Mouse (Mus musculus): ENCODE results near the gene Alyref. TPM values are rescaled to one million over a fixed set of nuclear protein-coding genes. Genes with fewer than 3 reads are reported as not detected.
"Not testable (repeated sequence)": the region's sequence is repeated elsewhere in the genome, so short reads cannot be mapped to it uniquely, and the experiment has no call there.

The Alyref gene
- total RNA-seq, 2 experiments from 2014 or later = 36.0 to 44.7 TPM

DNA sequence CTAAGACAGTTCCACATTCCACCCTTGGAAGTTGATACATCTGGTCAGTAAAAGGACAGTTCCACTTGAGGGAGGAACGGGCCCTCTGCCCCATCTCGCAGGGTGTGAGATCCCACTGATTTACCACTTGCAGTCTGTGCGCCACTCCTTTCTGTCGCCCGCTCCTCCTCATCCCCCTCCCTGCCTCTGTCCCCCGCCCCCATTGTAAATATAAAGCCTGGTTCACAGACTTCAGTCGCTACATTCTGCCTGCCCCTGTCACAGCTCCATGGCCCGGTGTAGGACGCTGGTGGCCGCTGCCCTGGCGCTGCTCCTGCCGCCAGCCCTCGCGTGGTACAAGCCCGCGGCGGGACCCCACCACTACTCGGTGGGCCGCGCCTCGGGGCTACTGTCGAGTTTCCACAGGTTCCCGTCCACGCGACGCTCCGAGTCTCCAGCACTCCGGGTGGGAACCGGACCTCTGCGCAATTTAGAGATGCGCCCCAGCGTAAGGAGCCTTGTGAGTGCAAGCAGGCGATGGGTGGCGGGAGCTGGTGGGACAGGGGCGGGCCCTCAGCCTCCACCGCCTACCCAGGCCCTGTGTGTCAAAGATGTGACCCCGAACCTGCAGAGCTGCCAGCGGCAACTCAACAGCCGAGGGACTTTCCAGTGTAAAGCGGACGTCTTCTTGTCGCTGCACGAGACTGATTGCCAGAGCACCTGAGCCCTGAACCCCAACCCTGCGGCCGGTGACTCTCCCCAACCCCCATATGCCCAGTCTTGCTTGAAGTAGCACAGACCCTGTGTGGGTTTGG lies 10.3 kb upstream of the Alyref start, which contains the start of gene Npb:
TSS of gene Npb (plus strand) at position 237 of the 794 bp plus-strand sequence.
- DNase-seq = no peak
- Histone ChIP-seq H3K4me3 (no peak within 1 kb of the TSS), H3K27ac (no peak within 1 kb of the TSS)
- TF ChIP-seq CTCF (IDR thresholded peaks at IDR 0.05) = no peak
- intact Hi-C loops (cut with DNase I) = no loop called here

DNA sequence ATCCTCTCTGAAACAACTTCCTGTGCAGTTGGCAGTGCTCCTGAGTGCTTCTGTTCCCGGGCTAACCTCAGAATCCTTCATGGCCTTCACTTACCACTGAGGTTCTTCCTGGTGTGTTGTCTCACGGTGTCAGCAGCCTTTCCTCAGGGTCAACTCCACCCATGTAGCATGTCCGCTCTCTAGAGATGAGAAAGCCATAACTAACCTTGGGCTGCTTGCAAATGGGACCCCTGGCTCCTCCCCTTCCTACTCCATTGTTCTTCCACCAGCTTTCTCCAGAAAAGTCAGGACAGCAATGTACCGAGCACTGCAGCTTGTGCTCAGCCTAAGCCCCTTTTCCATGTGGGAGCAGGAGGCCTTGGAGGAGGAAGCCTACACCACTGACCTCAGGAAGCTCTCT lies 8.6 kb upstream of the Alyref start:
- no peak for DNase-seq
- no peak overlapping the region for H3K4me3 ChIP-seq
- H3K27ac ChIP-seq = no peak overlapping the region
- no peak for TF ChIP-seq CTCF (IDR thresholded peaks at IDR 0.05)
- intact Hi-C loops (cut with DNase I) = no loop called here

DNA sequence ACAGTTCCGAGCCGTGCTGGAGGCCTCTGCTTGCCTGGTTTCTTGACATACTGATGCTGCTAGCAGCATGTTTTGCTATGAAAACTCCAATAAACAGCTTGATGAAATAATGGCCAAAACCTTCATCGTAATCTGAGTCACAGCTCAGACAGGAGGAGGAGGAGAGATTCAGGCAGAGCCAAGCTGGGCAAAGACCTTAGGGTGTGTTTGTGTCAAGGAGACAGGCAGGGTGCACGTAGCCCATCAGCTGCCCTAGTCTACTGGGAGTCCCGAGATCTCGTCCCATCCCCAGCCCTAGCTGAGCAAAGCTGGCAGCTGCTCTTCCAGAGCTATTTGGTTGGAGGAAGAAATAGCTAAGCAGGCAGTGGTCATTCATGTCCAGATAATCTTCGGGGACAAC lies 7.5 kb upstream of the Alyref start:
- no peak for TF ChIP-seq CTCF (IDR thresholded peaks at IDR 0.05)
- H3K4me3 ChIP-seq = no peak overlapping the region
- no peak for DNase-seq
- intact Hi-C loops (cut with DNase I) = no loop called here
- no peak overlapping the region for H3K27ac ChIP-seq

DNA sequence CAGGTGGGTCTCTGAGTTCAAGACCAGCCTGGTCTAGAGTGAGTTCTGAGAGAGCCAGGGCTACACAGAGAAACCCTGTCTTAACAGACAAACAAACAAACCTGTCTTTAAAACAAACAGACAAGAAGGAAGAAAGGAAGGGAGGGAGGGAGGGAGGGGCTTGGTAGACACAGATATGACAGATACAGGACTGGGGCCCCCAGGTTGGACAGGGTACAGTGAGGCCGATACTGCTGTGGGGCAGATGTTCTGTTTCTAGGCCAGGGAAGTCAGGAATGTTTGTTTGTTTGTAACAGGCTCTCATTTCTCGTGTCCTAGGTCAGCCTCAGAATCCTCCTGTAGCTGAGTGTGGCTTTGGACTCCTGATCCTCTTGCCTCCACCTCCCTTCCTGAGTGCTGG lies 5.4 kb upstream of the Alyref start:
- no peak overlapping the region for H3K27ac ChIP-seq
- TF ChIP-seq CTCF (IDR thresholded peaks at IDR 0.05) = no peak
- intact Hi-C loops (cut with DNase I) = no loop called here
- no peak overlapping the region for H3K4me3 ChIP-seq
- no peak for DNase-seq

DNA sequence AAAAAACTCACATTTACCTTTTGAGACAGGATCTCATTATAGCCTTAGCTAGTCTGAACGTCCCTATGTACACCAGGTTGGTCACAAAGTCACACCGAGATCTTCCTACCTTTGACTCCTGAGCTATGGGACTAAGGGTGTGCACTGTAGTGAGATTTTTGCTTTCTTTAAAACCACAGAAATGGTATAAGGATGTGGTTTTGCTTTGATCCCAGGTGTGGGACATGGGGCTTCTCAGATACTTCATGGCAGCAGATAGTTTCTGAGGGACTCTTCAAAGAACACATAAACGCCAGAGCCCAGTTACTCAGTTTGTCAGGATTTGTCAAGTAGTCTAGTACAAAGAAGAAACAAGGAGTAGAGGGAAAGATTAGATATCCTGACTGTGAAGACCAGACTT lies 2.6 kb upstream of the Alyref start:
- no peak for DNase-seq
- no peak overlapping the region for H3K4me3 ChIP-seq
- intact Hi-C loops (cut with DNase I) = no loop called here
- H3K27ac ChIP-seq = no peak overlapping the region
- TF ChIP-seq CTCF (IDR thresholded peaks at IDR 0.05) = no peak

DNA sequence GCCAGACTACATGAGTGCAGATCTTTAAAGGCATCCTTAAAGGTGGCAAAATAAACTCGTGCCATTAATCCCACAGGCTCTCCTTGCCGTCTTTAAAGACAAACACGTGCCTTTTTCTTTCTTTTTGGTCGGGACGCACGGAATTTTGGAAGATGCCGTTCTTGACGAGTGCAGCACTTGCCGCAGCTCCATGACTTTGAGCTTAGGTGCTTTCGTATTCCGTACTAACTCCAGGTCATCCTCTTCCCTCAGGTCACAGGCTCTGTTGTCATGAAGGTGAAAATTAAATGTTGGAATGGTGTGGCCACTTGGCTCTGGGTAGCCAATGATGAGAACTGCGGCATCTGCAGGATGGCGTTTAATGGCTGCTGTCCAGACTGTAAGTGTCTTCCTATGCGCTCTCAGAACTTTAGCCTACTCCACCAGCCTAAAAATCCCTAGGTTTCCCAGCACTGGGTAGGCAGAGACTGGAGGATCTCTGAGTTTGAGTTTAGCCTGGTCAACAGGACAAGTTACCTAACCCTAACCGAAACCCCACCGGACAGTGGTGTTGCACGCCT lies 905 bp upstream of the Alyref start:
- intact Hi-C loops (cut with DNase I) = no loop called here
- no peak for TF ChIP-seq CTCF (IDR thresholded peaks at IDR 0.05)
- DNase-seq = no peak
- H3K4me3 ChIP-seq = peak overlapping the region; percentile 94
- peak overlapping the region; percentile 86 for H3K27ac ChIP-seq

DNA sequence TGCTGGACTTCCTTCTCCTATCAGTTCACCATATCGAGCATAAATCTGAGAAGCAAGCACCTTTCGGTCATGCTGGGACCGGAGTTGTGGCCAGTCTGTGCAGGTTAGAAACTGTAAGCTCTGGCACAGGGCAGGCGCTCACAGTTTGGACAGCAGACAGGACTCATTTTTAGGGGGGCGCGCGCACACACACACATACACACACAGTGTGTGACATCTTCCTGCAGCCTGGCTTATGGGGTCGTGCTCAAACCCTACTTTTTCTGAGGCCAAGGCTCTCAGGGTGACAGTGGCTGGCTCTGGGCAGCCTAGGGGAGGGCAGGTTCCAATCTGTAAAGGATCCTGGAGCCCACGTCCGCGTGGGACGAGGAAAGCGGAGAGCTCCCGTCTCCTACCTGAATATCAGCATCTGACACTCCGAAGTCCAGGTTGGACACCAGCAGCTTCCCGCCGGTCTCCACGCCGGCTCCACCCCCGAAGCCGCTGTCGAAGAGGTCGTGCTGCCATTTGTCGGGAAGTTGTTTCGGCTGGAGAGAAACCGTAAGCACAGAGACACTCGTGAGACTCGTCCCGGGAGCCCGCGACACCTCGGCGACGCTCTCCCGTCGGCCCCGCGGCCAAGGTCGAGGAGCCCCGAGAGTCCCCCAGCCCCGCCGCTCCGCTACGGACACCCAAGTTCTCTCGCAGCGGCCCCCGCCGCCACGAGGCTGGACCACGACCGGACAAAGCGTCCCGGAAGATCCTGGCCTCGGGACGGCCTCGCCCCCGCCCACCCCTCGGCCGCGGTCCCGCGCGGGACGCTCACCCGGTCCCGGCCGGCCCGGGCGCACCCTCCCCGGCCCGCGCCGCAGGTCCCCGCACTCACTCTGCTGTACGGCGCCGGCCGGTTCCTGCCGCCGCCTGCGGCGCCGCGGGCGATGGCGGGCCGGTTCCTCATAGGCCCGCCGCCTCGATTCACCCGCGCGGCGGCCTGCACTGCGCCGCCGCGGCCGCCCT lies 627 bp downstream of the Alyref start:
- intact Hi-C loops (cut with DNase I) = loop anchor here (1.0 kb wide), 1 partner anchor 15 kb away; no protein-coding TSS in a partner anchor
- no peak for TF ChIP-seq CTCF (IDR thresholded peaks at IDR 0.05)
- peak overlapping the region; percentile 94 for H3K4me3 ChIP-seq
- peak; percentile 51 for DNase-seq
- peak overlapping the region; percentile 86 for H3K27ac ChIP-seq

DNA sequence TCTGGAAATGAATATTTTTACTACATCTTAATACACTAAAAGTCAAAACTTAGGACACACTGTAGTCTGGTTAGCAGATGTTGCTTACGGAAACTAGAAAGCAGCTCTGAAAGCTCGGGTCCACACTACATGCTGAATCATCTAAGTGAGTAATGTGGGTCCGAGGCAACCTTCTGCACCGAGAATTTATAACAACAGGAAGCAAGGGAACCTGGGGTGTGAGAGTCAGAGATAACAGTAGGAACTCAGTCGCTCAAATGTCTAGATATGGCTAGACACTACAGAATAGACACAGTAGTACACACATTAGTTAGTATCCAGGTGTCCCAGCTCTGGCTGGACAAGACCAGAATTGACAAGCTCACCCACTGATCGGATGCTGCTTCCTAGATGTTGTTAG lies 9.6 kb downstream of the Alyref start:
- no peak for TF ChIP-seq CTCF (IDR thresholded peaks at IDR 0.05)
- no peak for DNase-seq
- no peak overlapping the region for H3K27ac ChIP-seq
- no peak overlapping the region for H3K4me3 ChIP-seq
- intact Hi-C loops (cut with DNase I) = no loop called here

DNA sequence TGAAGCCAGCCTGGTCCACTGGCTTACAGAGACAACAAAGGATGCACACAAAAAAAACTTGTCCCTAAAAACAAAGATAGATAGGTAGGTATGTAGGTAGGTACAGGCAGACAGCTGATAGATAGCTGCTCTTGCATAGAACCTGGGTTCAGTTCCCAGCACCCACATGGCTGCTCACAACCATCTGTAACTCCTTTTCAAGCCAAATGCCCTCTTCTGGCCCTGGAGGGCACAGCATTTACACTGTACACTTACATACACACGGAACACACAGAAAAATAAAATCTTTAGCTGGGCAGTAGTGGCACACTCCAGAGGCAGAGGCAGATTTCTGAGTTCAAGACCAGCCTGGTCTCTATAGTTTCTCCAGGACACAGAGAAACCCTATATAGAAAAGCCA lies 14.2 kb downstream of the Alyref start:
- intact Hi-C loops (cut with DNase I) = no loop called here
- Histone ChIP-seq H3K27ac (no peak overlapping the region), H3K4me3 (no peak overlapping the region)
- no peak for DNase-seq
- no peak for TF ChIP-seq CTCF (IDR thresholded peaks at IDR 0.05)

DNA sequence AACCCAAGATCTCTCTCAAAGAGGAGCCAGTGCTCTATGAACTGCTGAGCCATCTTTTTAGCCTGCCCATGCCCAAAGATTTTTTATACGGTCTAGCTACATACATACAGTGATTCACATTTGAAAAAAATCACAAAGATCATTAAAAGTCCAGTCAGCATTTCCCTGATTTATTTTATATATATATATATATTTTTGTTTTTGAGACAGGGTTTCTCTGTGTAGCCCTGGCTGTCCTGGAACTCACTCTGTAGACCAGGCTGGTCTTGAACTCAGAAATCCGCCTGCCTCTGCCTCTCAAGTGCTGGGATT lies 15.2 kb downstream of the Alyref start:
- H3K4me3 ChIP-seq, H3K27ac ChIP-seq, DNase-seq: not testable (repeated sequence)
- intact Hi-C loops (cut with DNase I) = loop anchor here (1.0 kb wide), 1 partner anchor 14 kb away; no protein-coding TSS in a partner anchor

DNA sequence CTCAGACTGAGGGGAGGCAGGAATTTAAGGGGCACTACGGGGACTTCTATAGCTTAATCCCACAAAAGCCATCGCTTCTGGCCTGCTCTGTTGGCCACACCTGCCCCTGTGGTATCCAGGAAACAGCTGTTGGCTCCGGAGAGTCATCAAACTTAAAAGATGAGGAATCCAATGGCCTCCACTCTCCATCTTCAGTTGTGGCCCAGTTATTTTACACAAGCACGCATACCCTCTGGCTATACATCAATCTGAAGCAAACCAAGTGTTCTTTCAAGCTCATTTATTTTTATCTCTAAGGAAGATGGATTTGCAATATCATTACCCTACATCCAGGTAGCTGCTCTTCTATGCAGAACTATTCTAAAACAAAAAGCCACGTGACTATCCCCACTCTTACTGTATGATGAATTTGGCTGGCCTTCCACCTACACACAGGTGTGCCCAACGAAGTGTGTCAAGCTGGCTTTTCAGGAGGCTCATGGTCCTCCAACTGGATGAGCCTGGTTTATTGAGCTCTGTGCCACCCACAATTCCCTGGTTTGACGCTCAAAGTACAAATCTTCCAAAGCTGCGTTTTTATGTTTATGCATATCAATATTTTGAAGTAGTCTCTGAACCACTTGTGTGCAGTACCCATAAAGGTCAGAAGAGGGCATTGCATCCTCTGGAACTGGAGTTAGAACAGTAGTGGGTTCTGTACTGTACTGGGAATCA lies 15.7 kb downstream of the Alyref start:
- intact Hi-C loops (cut with DNase I) = loop anchor here (1.0 kb wide), 1 partner anchor 15 kb away; no protein-coding TSS in a partner anchor
- no peak for DNase-seq
- TF ChIP-seq CTCF (IDR thresholded peaks at IDR 0.05) = peak; percentile 62
- Histone ChIP-seq H3K27ac (peak overlapping the region; percentile 99), H3K4me3 (peak overlapping the region; percentile 89)
